Mouse (Mus musculus): ENCODE data around the gene 9130019O22Rik.
"Not testable (repeated sequence)": the region's sequence is repeated elsewhere in the genome, so short reads cannot be mapped to it uniquely, and the experiment has no call there.

9130019O22Rik gene

DNA sequence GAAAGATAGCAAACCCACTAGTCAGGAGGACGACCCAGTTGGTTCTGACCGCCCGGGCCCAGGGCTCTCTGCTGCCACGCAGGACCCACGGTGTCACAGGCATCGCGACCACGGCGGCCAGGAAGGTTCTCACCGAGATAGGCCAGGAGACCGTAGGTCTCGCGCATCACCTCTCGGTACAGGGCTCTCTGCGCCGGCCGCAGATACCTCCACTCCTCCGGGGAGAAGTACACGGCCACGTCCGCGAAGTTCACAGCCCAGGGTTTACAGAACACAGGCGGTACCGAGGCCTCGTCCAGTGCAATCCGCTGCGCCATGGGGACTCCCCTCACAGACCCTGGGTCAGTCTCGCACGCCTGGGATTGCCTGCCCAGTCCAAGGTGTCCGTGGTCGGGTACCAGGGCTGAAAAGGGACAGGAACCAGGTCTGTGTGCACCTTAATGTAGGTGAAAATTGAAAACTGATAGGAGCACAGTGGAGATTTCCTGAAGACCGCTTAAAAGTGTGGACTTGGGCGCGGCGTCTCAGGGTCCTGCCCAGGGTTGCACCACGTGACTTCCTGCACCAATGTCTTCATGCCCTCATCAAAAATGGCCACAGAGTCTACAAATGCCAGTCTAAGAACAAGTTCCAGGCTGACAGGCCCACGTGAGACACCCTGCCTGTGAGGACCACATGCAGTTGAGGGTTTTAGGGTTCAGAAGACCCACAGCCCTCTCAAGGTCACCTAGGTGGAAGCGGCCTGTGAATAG lies at the start of gene 9130019O22Rik:
Gene 9130019O22Rik, minus strand, starts transcription at position 526 of the 752 bp plus-strand sequence.
- DNase-seq (ENCODE audit: low spot score) = peak; percentile 77

DNA sequence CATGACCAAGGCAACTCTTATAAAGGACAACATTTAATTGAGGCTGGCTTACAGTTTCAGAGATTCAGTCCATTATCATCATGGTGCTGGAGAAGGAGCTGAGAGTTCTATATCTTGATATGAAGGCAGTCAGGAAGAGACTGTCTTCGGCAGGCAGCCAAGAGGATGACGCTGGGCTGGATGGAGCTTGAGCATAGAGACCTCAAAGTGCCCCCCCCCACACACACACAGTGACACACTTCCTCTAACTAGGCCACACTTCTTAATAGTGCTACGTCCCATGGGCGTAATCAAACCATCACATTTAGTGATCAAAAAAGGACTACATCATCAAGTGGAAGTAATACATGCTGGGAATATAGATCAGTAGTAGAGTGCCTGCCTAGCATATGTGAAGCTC lies 48.2 kb upstream of the 9130019O22Rik start:
- DNase-seq (ENCODE audit: low spot score) = no peak

DNA sequence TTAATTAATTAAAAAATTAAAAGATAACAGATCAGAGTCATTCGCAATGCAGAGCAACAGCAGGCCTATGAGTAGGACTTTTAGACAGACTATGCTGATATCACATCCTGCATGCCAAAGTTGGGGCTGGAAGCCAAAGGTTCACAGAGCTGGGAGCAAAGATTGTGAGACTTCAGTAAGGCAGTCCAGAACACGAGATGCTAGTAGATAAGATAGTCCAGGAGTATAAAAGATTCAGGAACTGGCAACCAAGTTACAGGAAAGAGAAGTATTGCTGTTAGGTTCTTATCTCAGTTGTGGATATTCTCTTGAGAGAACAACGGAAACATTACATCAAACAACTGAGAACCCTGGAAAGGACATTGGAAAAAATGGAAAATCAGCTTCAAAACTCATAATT lies 39.4 kb upstream of the 9130019O22Rik start:
- DNase-seq (ENCODE audit: low spot score) = no peak

- no peak for DNase-seq (ENCODE audit: low spot score)
These were observed 38.9 kb upstream of the 9130019O22Rik start for GRCm38 (mm10) chr7:127425911-127426310.

DNA sequence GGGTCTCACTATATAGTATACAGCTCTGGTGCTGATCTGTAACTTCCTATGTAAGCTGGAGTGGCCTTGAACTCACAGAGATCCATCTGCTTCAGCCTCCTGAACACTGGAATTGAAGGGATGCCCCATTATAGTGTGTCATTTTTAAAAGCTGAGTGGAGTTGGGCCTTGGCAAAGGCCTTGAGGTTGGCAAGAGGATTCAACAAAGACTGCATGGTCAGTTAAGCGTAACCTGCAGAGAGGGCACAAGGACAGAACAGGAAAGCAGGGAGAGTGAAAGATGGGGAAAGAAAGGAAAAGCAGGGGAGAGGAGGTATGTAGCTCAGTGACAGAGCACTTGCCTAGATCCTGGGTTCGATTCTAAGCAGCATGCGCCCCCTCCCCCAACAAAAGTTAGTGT lies 38.3 kb upstream of the 9130019O22Rik start:
- DNase-seq (ENCODE audit: low spot score) = no peak

GRCm38 (mm10) chr7:127422247-127422646 lies 35.3 kb upstream of the 9130019O22Rik start:
- no peak for DNase-seq (ENCODE audit: low spot score)

DNA sequence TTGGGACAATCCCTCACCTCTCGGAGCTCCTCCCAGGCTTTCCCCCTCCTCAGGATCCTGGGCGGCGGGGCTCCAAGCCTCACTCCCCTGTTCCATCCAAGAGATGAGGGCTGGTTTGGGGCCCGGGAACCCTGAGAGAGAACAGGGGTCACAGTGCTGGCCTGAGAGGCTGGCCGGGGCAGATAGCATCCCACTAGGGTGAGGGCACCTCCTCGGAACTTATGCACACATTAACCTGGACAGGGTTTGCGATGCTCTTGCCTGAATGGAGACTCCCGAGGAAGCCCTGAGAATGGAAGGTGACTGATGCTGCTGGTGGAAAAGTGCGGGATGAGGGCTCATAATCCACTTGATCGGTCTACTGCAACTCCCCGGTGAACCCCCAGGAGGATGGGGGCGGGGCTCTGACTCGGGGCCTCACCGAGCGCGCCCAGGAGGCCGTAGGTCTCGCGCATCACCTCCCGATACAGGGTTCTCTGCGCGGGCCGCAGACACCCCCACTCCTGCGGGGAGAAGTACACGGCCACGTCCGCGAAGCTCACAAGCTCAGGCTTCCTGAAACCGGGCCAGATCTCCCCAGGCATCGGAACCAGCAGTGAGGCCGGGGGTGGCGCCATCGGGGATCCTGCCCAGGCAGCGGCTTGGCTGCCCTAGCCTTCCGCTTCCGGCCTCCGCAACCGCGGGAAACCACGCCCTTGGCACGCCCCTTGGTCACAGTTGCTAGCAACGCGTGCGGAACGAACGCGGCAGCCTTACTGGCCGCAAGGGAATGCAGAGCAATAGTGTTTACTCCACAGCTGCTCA lies 34.6 kb upstream of the 9130019O22Rik start, which contains the start of gene Zfp688:
Gene Zfp688, minus strand, starts transcription at position 681 of the 804 bp plus-strand sequence.
- DNase-seq (ENCODE audit: low spot score) = peak; percentile 94

- no peak for DNase-seq (ENCODE audit: low spot score)
These were observed 24.5 kb upstream of the 9130019O22Rik start for GRCm38 (mm10) chr7:127411418-127411817.

DNA sequence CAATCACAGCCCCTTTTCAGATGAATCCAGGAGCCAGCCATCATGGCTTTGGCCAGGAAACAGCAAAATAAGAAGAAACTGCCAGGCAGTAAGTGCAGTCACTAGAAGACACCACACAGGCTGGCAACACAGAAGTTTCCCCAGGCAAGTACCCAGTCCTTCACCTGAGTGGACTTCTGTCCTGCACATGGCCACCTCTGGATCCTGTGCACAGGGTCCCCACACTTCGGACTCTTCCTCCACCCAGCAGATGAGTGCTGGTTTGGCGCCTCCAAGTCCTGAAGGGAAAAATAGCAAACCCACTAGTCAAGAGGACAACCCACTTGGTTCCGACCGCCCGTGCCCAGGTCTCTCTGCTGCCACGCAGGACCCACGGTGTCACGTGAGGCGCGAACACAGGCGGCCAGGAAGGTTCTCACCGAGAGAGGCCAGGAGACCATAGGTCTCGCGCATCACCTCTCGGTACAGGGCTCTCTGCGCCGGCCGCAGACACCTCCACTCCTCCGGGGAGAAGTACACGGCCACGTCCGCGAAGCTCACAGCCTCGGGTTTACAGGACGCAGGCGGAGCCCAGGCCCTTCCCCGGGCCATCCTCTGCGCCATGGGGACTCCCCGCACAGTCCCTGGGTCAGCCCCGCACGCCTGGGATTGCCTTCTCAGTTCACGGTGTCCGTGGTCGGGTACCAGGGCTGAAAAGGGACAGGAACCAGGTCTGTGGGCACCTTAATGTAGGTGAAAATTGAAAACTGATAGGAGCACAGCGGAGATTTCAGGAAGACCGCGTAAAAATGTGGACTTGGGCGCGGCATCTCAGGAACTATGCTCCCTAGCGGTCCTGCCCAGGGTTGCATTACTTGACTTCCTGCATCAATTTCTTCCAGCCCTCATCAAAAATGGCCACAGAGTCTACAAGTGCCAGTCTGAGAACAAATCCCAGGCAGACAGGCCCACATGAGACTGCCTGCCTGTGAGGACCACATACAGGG lies 19.3 kb upstream of the 9130019O22Rik start, which contains the start of gene Zfp764:
Gene Zfp764, minus strand, starts transcription at position 821 of the 986 bp plus-strand sequence.
- DNase-seq (ENCODE audit: low spot score) = peak; percentile 78

DNA sequence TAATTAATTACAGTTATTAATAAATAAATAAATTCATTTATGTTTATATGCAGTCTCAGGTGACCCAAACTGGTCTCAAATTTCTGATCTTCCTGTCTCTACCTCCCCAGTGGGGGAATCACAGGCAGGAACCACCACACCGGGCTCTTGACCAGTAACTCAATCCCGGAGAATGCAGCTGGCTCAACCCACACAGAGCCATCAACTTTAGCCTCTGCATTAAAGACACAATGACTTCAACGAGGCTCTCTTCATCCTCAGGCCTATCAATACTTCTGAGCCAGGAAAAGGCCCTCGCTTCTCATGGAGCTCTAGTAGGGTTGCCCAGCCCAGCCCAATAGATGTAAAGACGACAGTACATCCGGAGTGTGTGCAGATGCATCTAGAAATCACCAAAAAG lies 17.1 kb upstream of the 9130019O22Rik start:
- DNase-seq (ENCODE audit: low spot score) = not testable (repeated sequence)

- no peak for DNase-seq (ENCODE audit: low spot score)
These were observed 16.0 kb upstream of the 9130019O22Rik start for GRCm38 (mm10) chr7:127402980-127403379.

DNA sequence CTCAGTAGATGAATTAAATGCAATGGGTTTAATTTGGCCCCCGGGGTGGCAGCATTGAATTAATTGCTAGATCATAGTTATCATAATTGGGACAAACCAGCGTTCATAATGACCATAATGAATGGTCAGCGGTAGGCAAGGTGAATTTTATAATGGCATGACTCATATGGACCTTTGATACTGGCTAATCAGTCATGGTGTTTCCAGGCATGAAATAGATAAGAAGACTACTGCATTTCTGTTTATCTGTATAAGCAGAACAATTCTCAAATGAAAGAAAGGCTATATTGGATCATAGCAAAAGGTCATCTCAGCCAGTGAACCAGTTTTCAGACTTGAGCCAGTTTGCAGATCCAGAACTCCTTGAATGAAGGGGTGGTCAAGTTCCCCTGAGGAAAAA lies 13.4 kb upstream of the 9130019O22Rik start:
- DNase-seq (ENCODE audit: low spot score) = no peak

- DNase-seq (ENCODE audit: low spot score) = no peak
These were observed 7.0 kb upstream of the 9130019O22Rik start for GRCm38 (mm10) chr7:127393944-127394333.

GRCm38 (mm10) chr7:127393157-127393943 lies 6.4 kb upstream of the 9130019O22Rik start, which contains the start of gene E430018J23Rik:
TSS of gene E430018J23Rik (minus strand) at chr7:127393629.
- DNase-seq (ENCODE audit: low spot score) = peak; percentile 91

- no peak for DNase-seq (ENCODE audit: low spot score)
These were observed 5.4 kb upstream of the 9130019O22Rik start for GRCm38 (mm10) chr7:127392251-127392824.

GRCm38 (mm10) chr7:127391538-127391937 lies 4.6 kb upstream of the 9130019O22Rik start:
- DNase-seq (ENCODE audit: low spot score) = no peak

GRCm38 (mm10) chr7:127390306-127390705 lies 3.3 kb upstream of the 9130019O22Rik start:
- no peak for DNase-seq (ENCODE audit: low spot score)

DNA sequence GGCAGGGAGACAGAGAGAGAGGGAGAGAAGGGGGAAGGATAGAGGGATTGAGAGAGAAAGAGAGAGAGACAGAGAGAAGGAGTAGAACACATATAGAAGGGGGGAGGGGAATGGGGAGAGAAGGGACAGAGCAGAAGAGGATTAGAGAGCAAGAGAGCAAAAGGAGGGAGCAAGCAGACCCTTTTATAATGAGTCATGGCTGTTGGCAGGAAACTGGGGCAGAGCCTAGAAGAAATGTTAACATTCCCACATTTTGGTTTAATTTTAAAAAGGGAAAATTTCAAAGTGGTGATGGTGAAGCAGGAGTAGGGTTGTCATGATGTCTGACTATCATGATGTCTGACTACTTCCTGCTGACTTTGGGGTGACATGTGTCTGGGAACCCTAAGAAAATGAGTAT lies 1.2 kb upstream of the 9130019O22Rik start:
- not testable (repeated sequence) for DNase-seq (ENCODE audit: low spot score)

GRCm38 (mm10) chr7:127385560-127385959 lies 1.4 kb downstream of the 9130019O22Rik start:
- DNase-seq (ENCODE audit: low spot score) = not testable (repeated sequence)

DNA sequence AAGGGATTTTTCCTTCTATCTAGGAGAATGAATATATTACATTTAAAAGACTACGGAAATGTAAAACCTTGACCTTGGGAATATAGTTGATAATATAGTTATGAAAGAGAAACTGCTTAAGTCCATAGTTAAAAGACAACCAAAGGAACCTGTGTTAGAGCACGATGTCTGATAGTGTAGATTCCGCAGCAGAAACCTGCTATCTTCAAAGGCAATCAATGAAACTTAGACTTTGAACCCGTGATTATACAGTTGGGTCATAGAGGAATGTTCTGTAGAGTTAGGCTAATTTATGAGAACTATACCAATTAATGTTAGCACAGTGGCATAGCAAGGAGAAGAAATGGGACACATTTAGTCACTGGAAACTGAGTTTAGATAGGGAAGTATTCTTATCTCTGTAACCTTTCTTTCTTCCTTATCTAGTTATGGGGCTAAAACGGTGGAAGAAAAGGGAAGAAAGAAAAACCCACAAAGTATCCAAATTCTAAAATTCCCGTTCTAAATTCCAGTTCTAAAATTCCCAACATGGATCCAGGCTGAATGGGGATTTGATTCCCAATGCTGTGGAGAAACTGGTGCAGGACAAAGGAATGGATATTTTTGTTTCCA lies 8.6 kb downstream of the 9130019O22Rik start:
- no peak for DNase-seq (ENCODE audit: low spot score)
